Mouse (Mus musculus) brain, embryonic 14.5 days (tissue): ENCODE results near the gene Dnajc5g.

Experiments
- CTCF ChIP-seq: fragments of 200-500 bp; IDR thresholded peaks from 2 replicates; pipeline ENCODE4 v1.5.1; 2012; ENCODE audit warnings: inconsistent platforms, mild to moderate bottlenecking, moderate library complexity, borderline replicate concordance; ENCODE audit not compliant: insufficient read depth, insufficient read length; ENCODE audit errors: extremely low read depth
- POLR2A ChIP-seq: fragments of 200-500 bp; IDR thresholded peaks from 2 replicates; pipeline ENCODE4 v1.6.1; 2012; ENCODE audit warnings: mild to moderate bottlenecking, inconsistent platforms, borderline replicate concordance; ENCODE audit not compliant: poor library complexity, insufficient read depth, insufficient read length, severe bottlenecking; ENCODE audit errors: extremely low read depth

DNA sequence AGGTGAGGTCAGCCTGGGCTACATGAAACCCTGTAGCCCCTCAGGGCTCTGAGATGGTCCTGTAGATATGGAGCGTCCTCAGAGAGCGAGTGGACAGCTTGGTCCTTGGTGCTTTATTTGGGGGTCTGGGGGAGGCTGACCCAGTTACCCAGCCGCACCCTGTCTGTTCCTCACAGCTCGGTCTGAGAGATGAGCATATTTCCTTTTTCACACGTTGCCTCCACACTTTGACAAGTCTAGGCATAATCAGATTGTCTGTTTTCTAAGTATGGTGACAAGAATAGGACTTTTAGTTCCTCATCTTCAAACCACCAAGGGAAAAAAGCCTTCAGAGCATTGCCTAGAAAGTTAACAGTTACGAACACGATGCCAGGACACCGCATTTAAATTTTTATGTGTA lies 15.0 kb downstream of the Dnajc5g start:
- TF ChIP-seq POLR2A, result no peak
- no peak for TF ChIP-seq CTCF
